In genomic region chr1:177574312-177574711, GRCm38 (mm10) we compare ENCODE assay signal across 17 mouse cellular contexts.
"Had no signal": no experiment of that assay in that cellular context is flagged by ENCODE, and none has a peak within 500 bp of the region (broad histone marks: within the 10 kb centered on the region; RNA-seq: fewer than 3 reads in every experiment).

No protein-coding gene starts in this region.

- H3K4me1 ChIP-seq: limb, embryonic 12.5 days; liver, embryonic 13.5 days; lung, embryonic 15.5 days; midbrain, embryonic 10.5 days; neural tube, embryonic 15.5 days had no signal

- H3K27ac ChIP-seq: limb, embryonic 12.5 days; liver, embryonic 13.5 days; lung, embryonic 15.5 days; midbrain, embryonic 10.5 days; neural tube, embryonic 15.5 days had no signal

- H3K4me2 ChIP-seq: limb, embryonic 12.5 days; liver, embryonic 13.5 days; lung, embryonic 15.5 days; neural tube, embryonic 15.5 days had no signal

- DNase-seq: kidney, postnatal 10 days; kidney, postnatal 4 days; liver; liver, embryonic 13.5 days; liver, postnatal 0 days; lung, postnatal 14 days; midbrain, embryonic 14.5 days; right cerebral cortex, adult 18-20 months; right cerebral cortex, postnatal 4 days; spleen, adult 18-20 months; thymus, adult 18-20 months; thymus, postnatal 14 days had no signal

- H3K9ac ChIP-seq: limb, embryonic 12.5 days; liver, embryonic 13.5 days; liver, postnatal 0 days; lung, embryonic 15.5 days; neural tube, embryonic 15.5 days had no signal

- H3K4me3 ChIP-seq: limb, embryonic 12.5 days; liver, embryonic 13.5 days; lung, embryonic 15.5 days; midbrain, embryonic 10.5 days; myocyte; neural tube, embryonic 15.5 days had no signal

- H3K27me3 ChIP-seq: limb, embryonic 12.5 days; liver, embryonic 13.5 days; lung, embryonic 15.5 days; neural tube, embryonic 15.5 days had no signal

- ATAC-seq: liver, postnatal 0 days had no signal

- H3K36me3 ChIP-seq: limb, embryonic 12.5 days; liver, embryonic 13.5 days; lung, embryonic 15.5 days; midbrain, embryonic 10.5 days; neural tube, embryonic 15.5 days had no signal

- H3K9me3 ChIP-seq: limb, embryonic 12.5 days; liver, embryonic 13.5 days; lung, embryonic 15.5 days; midbrain, embryonic 10.5 days; neural tube, embryonic 15.5 days had no signal
